Mouse (Mus musculus) large intestine, adult 2 months (tissue): ENCODE measurements around the gene Vps54. TPM values are rescaled to one million over a fixed set of nuclear protein-coding genes. Genes with fewer than 3 reads are reported as not detected.
A peak's percentile ranks its signal among the peaks of the same experiment; 100 is the strongest.

Source experiments
- DNase-seq: peaks from one replicate; pipeline ENCODE4 v3.0.0-alpha.2; 2012; ENCODE audit warnings: low read depth, low spot score
- WGBS: fragments of 180-500 bp; shearing (Covaris S2); methylation state at CpG from one replicate; pipeline ENCODE4 v1.1.7; 2018; 5-methylcytosine and 5-hydroxymethylcytosine counted together
- polyA plus RNA-seq: library from polyadenylated mRNA; depleted of rRNA; stranded (reverse); fragments of >200 nt; gene quantifications from 2 replicates; pipeline ENCODE4 v1.2.3, GENCODE M21; 2012; rRNA removed

Vps54 gene
- polyA plus RNA-seq, 1 experiment, result 21.6 TPM

- 94% methylated on average over 5 of the region's 5 CpGs for WGBS
- DNase-seq, result no peak
Observed at GRCm38 (mm10) chr11:21327486-21327885, 88.4 kb downstream of the Vps54 start.

GRCm38 (mm10) chr11:21328141-21328540, 89.1 kb downstream of the Vps54 start:
- no peak for DNase-seq
- 93% methylated on average over 5 of the region's 5 CpGs for WGBS

GRCm38 (mm10) chr11:21332639-21333295, 93.7 kb downstream of the Vps54 start:
- 80% methylated on average over 5 of the region's 5 CpGs for WGBS
- peak; percentile 10 for DNase-seq

- WGBS, result 86% methylated on average over 1 of the region's 1 CpGs
- DNase-seq, result no peak
Observed at GRCm38 (mm10) chr11:21337855-21338254, 98.8 kb downstream of the Vps54 start.

DNA sequence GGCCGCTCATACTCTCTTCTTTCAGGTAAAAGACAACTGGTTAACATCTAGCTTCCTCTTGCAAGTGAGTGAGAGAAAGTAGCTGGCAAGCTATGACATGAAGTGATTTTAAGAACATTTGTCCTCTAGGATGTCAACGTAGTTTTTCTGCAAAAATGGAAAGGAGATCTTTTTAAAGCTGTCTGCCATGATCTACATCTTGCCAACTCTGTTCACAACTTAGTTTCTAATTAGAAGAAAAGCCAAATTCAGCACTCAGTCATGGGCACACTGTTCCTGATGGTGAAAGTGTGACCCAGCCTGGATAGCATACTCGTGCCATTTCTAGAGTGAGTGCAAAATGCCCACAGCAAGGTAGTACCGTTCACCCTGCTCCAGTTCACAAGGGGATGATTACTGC, 100.0 kb downstream of the Vps54 start:
- 90% methylated on average over 4 of the region's 4 CpGs for WGBS
- no peak for DNase-seq

- WGBS, result 96% methylated on average over 5 of the region's 5 CpGs
- no peak for DNase-seq
Observed at GRCm38 (mm10) chr11:21343490-21343889, 104.4 kb downstream of the Vps54 start.

DNA sequence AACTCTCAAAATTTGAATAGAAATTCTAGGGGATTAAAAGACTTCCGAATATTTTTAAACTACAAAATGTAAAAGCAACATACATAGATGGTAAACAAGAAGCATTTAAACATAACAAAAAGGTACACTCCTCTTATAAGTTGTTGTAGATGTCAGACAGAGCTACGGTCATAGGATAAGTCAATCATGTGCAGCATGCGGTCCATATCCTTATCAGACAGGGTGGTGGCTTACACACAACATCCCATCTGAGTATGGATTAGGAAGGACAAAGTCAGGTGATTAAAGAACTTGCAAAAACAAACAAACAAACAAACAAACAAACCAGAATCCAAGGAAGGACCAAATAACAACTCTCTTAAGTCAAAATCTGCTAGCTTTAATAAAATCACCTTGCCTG, 106.9 kb downstream of the Vps54 start:
- DNase-seq, result no peak
- WGBS, result 94% methylated on average over 3 of the region's 3 CpGs

DNA sequence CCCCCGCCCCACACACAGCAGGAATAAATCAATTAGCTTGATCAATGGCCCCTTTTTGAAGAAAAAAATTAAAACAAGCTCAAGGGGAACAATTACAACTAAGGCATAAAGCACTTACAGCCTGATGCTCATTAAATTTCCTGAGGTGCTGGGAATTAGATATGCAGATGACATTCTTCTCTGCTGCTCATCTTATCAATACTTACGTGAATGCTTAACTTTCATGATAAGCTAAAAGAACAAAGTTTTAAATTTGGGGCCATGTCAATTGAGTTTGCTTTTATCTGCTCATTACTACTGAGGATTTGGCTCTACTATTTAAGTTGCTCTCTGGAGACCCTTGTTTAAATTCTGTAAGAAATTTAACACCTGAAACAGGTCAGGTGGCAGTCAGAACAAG, 109.8 kb downstream of the Vps54 start:
- no peak for DNase-seq
- WGBS, result 99% methylated on average over 2 of the region's 2 CpGs

DNA sequence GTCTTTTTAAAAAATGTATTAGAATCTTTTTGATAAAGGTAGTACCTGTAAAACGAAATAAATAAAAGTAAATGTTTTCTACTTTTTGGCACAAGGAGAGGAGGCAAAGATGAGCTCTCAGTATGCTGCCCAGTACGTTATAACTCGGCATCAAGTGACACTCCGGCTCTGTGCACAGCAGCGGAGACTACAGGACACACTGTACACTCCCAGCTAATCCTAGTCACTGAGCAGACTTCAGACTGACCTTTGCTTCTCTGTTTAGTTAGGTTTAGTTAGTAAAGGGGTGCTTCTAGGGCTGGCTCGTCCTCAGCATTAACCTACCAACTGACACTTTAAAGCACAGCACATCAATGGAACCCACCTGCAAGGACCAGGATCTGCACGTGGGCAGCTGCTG, 112.2 kb downstream of the Vps54 start:
- DNase-seq, result no peak
- WGBS, result 91% methylated on average over 7 of the region's 7 CpGs

GRCm38 (mm10) chr11:21363144-21363940, 124.3 kb downstream of the Vps54 start:
- WGBS, result 36% methylated on average over 4 of the region's 4 CpGs
- DNase-seq, result no peak

- no peak for DNase-seq
- WGBS, result 45% methylated on average over 7 of the region's 7 CpGs
Observed at GRCm38 (mm10) chr11:21368466-21368865, 129.4 kb downstream of the Vps54 start.

DNA sequence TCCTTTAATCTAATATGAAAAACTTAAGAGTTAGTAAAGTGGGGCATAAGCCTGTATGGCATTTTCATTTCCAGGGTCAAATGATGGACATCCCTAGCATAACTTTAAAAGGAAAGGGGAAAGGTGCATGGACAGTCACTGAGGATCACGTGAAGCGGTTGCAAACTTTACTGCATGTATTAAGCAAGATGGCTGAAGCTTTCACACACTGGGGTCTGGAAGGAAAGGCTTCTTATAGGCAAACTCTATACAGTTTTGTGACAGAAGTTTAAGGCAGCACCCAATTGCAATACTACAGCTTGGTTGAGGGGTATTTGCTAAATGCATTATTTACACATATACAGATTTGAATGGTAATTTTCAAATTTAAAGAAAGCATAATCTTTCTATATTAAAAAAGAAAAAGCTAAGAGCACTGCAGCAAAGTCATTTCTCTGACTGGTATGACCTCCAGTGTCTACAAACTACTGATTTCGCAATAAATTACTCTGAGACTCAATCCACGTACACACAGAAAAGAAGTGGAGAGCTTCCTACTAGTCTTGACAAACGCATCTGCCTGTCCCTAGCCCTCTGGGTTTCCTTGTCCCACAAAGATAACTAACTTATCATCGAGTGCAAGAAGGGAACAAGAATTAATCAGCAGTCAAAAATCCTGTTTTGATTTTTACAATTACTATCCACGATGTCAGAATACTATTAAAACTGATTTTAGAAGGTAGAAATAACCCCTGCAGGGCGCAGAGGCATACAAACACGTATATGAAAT, 130.4 kb downstream of the Vps54 start:
- 8% methylated on average over 9 of the region's 9 CpGs for WGBS
- no peak for DNase-seq

DNA sequence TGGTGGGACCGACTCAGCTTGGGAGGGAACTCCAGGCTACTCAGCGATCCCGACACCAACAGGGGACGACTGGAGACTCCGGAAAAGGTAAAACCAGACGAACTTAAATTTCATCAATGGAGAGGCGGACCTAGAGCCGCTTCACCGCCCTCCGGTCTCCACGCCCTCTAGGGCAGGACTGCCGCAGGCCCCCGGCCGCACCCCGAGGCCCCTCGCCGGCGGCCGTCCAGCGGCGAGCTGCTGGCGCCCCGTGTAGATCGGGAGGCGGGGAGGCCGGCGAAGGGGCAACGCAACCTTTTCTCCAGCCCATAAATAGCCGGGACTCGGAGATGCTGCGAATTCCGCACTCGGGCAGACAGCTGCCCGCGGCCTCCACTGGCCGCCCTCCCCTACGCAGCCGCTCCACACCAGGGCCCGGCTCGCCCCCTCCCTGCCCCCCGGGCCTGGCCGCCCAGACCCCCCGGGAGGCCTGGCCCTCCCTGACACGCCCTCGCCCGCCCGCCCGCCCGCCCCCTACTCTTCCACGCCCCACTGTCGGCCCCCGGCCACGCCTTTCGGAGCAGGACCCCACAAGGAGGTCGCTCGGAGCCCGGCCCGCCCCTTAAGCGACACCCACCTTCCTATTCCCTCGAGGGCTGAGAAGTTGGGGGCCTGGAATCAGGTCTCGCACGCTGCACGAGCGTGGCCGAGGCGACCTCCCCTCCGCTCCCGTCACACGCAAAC, 131.5 kb downstream of the Vps54 start:
- DNase-seq, result no peak
- WGBS, result 1% methylated on average over 68 of the region's 69 CpGs

Other genes starting within 250 kb of the Vps54 start
- gene Peli1, start 148.0 kb upstream of the Vps54 start, polyA plus RNA-seq, result 15.1 and 37.7 TPM in 2 replicates
- gene Ugp2, start 131.9 kb downstream of the Vps54 start, polyA plus RNA-seq, result 10.9 and 12.2 TPM in 2 replicates